Mouse (Mus musculus) mammary gland, adult 2 months (tissue): Measurements from ENCODE around the gene Ube2d1. TPM values are rescaled to one million over a fixed set of nuclear protein-coding genes. Genes with fewer than 3 reads are reported as not detected.

ENCODE experiments used
- polyA plus RNA-seq: library from polyadenylated mRNA; depleted of rRNA; stranded (reverse); fragments of >200 nt; gene quantifications from 2 replicates; pipeline ENCODE4 v1.2.3, GENCODE M21; 2012; ENCODE audit warnings: low replicate concordance; rRNA removed

Gene Ube2d1
- polyA plus RNA-seq: 37.7 and 88.1 TPM in 2 replicates

GRCm38 (mm10) chr10:71285126-71285580 lies at the start of gene Ube2d1:
Ube2d1 (minus strand) TSS chr10:71285262.

GRCm38 (mm10) chr10:71238240-71238554 lies 46.9 kb downstream of the Ube2d1 start, which contains the start of gene Tfam:
Tfam (minus strand) TSS chr10:71238280.

Other genes starting within 250 kb of the Ube2d1 start
- 15.3 and 18.1 TPM in 2 replicates for gene Bicc1, start 125.6 kb downstream of the Ube2d1 start, polyA plus RNA-seq
- 5.3 and 6.9 TPM in 2 replicates for gene Tfam, start 47.0 kb downstream of the Ube2d1 start, polyA plus RNA-seq
- 70.1 and 91.1 TPM in 2 replicates for gene Cisd1, start 59.7 kb upstream of the Ube2d1 start, polyA plus RNA-seq
- 6.6 and 8.8 TPM in 2 replicates for gene Ipmk, start 62.5 kb upstream of the Ube2d1 start, polyA plus RNA-seq